Mouse (Mus musculus) erythroblast, embryonic 14.5 days (primary cell): ENCODE measurements around the gene Fam107a.

ENCODE experiments used
- GATA1 ChIP-seq: IDR thresholded peaks from 2 replicates; pipeline ENCODE4 v1.6.1; 2012; ENCODE audit warnings: low read length, inconsistent platforms, mixed read lengths
- TAL1 ChIP-seq: IDR thresholded peaks from 3 replicates; pipeline ENCODE4 v1.6.1; 2012; ENCODE audit warnings: low read length, inconsistent platforms, mixed read lengths

- TF ChIP-seq TAL1, result no peak
- no peak for TF ChIP-seq GATA1
These were observed 34.0 kb downstream of the Fam107a start for GRCm38 (mm10) chr14:8283784-8284183.
